Mouse (Mus musculus): ENCODE data around the gene Il1f6.

- no peak for TF ChIP-seq EP300 (IDR thresholded peaks at IDR 0.05; ENCODE audit: insufficient read depth, low read depth, low read length)
- 0 out of 2 replicates have a peak, but pooled peaks have one; percentile 7 for TF ChIP-seq CTCF (IDR thresholded peaks at IDR 0.05)
Observed at GRCm38 (mm10) chr2:24188189-24188588, 27.0 kb upstream of the Il1f6 start.
